Mouse (Mus musculus): ENCODE results near the gene Psmc4. TPM values are rescaled to one million over a fixed set of nuclear protein-coding genes. Genes with fewer than 3 reads are reported as not detected.

Gene Psmc4
- polyA plus RNA-seq (2015; fragmentation: Nextera tagmentation; extraction: Ambion mirVana), result 232 and 244 TPM in 2 replicates

DNA sequence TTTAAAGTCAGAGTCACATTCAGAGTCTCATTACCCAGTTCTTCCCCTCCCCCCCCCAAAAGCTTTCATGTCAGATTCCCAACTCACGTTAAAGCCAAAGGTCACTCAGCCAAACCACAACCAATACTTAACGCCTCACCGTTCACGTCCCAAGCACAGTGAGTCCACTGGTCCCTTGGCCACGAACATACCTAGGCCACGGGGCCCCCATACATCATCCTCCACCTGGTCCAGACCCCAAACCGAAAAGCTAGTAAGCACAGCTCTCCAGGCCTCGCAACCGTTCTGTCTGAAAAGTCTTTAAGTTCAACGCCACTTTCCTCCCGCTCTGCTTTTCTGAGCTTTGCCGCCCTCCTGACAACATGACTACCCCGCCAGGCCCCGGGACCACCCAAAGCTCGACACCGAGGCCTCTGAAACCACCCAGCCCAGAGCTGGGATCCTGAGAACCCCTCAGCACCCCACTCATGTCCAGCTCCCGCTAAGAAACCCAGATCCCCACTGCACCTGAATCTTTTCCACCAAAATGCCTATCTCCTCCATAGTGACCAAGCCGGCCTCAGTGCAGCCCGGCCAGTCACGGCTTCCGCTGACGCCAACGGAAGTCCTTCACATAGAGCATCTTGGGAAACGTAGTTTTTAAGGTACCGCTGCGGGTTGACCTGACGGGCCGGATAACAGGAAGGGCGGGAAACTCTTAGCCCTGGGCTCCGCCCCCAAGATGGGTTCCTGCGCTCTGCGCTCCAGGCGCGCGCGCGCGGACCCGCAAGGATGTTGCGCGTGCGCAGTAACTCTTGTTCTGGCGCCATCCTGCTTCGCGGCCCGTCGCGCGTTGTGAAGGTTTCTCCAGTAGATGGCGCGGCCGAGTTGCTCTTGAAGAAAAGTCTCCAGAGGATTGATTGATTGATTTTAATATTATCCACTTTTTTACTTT, at the start of gene Psmc4:
TSS of gene Psmc4 (minus strand) at position 626 of the 934 bp plus-strand sequence.
- H3K4me1 ChIP-seq, result peaks cover 13% of the 10 kb centered on the region
- ATAC-seq (ENCODE audit: extremely low read depth, insufficient number of reproducible peaks, low FRiP score, low TSS enrichment), result peak; percentile 98
- H3K9me3 ChIP-seq, result no peaks in the 10 kb centered on the region
- H3K4me2 ChIP-seq, result peak within 1 kb of the TSS; percentile 71
- peak within 1 kb of the TSS; percentile 91 for H3K9ac ChIP-seq
- peak within 1 kb of the TSS; percentile 73 for H3K4me3 ChIP-seq
- under 1% methylated on average over 52 of the region's 52 CpGs for WGBS
- no peak within 1 kb of the TSS; the same call in 1 of the 2 replicates for H3K27ac ChIP-seq (replicated peaks)
- H3K27me3 ChIP-seq (replicated peaks), result 0 out of 2 replicates have a peak, but pooled peaks cover 7% of the 10 kb centered on the region
- H3K36me3 ChIP-seq, result peaks cover 42% of the 10 kb centered on the region

DNA sequence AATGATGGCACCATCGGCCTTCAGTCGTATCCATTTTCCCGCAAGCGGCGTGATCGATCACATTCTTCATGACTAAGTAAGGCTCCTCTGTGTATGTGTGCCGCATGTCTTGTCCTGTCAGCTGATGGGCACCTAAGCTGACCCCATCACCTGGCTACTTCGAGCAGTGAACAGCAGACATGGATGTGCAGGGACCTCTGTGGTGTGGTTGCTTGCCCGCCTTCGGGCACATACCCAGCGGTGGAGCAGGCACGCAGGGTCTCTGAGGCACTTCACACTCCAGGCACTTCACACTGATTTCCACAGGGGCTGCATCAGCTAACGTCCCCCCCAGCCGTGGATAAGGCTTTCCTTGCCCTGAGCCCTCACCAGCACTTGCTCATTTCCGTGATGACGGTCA, 49.2 kb upstream of the Psmc4 start:
- no peak overlapping the region for H3K4me3 ChIP-seq
- no peak for ATAC-seq (ENCODE audit: extremely low read depth, insufficient number of reproducible peaks, low FRiP score, low TSS enrichment)
- H3K4me2 ChIP-seq, result no peak overlapping the region
- H3K27ac ChIP-seq (replicated peaks), result no peak overlapping the region
- H3K27me3 ChIP-seq (replicated peaks), result peaks cover 18% of the 10 kb centered on the region
- whole genome bisulfite sequencing, result 87% methylated on average over 16 of the region's 16 CpGs
- H3K4me1 ChIP-seq, result no peaks in the 10 kb centered on the region
- no peak overlapping the region for H3K9ac ChIP-seq
- H3K36me3 ChIP-seq, result no peaks in the 10 kb centered on the region
- peaks cover 15% of the 10 kb centered on the region for H3K9me3 ChIP-seq

DNA sequence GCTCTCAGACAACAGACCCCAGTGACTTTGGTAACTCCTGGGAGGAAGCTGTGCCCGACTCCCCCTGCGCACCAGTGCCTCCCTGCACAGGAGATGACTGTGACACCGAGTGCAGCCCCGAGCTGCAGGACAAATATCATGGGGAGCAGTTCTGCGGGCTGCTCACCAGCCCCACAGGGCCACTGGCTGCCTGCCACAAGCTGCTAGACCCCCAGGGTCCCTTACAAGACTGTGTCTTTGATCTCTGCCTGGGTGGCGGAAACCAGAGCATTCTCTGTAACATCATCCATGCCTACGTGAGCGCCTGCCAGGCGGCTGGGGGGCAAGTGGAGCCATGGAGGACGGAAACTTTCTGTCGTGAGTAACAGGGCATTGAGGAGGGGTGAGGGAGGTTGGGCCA, 43.6 kb upstream of the Psmc4 start:
- no peak overlapping the region for H3K4me3 ChIP-seq
- WGBS, result 31% methylated on average over 11 of the region's 11 CpGs
- H3K9ac ChIP-seq, result no peak overlapping the region
- H3K4me1 ChIP-seq, result no peaks in the 10 kb centered on the region
- no peaks in the 10 kb centered on the region; the same call in 1 of the 2 replicates for H3K27me3 ChIP-seq (replicated peaks)
- H3K27ac ChIP-seq (replicated peaks), result no peak overlapping the region
- no peaks in the 10 kb centered on the region for H3K36me3 ChIP-seq
- 0 out of 2 replicates have a peak, but pooled peaks cover 1% of the 10 kb centered on the region for H3K9me3 ChIP-seq
- no peak for ATAC-seq (ENCODE audit: extremely low read depth, insufficient number of reproducible peaks, low FRiP score, low TSS enrichment)
- H3K4me2 ChIP-seq, result no peak overlapping the region

DNA sequence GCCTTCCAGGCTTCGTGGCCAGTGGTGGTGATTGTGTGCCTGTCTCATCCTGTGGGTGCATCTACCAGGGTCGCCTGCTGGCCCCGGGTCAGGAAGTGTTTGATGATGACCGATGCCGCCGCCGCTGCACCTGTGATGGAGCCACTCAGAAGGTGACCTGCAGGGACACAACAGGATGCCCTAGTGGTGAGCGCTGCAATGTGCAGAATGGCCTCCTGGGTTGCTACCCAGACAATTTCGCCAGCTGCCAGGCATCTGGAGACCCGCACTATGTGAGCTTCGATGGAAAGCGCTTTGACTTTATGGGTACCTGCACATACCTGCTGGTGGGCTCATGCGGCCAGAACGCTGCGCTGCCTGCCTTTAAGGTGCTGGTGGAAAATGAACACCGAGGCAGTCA, 36.3 kb upstream of the Psmc4 start:
- ATAC-seq (ENCODE audit: extremely low read depth, insufficient number of reproducible peaks, low FRiP score, low TSS enrichment), result no peak
- WGBS, result 68% methylated on average over 16 of the region's 16 CpGs
- no peak overlapping the region for H3K4me3 ChIP-seq
- H3K27me3 ChIP-seq (replicated peaks), result peaks cover 10% of the 10 kb centered on the region
- no peak overlapping the region for H3K4me2 ChIP-seq
- H3K4me1 ChIP-seq, result no peaks in the 10 kb centered on the region
- no peaks in the 10 kb centered on the region for H3K9me3 ChIP-seq
- no peak overlapping the region for H3K27ac ChIP-seq (replicated peaks)
- H3K36me3 ChIP-seq, result no peaks in the 10 kb centered on the region
- no peak overlapping the region for H3K9ac ChIP-seq

DNA sequence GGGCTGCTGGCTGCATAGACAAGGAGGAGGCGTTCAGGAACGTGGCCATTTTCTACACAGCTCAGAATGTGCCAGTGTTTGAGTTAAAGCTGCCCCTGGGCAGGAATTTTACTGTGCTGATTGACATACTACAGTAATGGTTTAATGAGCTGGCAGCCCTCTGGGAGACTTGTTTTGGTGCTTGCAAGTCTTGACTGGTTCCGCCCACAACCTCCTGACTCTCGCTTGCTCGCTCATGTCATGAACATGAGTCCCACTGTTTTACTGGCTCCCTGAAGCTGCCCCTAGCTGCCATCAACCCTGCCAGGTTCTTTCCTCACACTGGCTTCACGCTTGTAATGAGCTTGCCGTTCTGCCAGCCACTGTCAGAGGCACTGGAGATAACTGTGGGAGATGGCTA, 34.3 kb upstream of the Psmc4 start:
- Histone ChIP-seq H3K36me3 (no peaks in the 10 kb centered on the region), H3K27me3 (replicated peaks) (peaks cover 10% of the 10 kb centered on the region), H3K27ac (replicated peaks) (no peak overlapping the region), H3K4me2 (no peak overlapping the region), H3K4me3 (no peak overlapping the region), H3K9me3 (no peaks in the 10 kb centered on the region), H3K9ac (no peak overlapping the region), H3K4me1 (no peaks in the 10 kb centered on the region)
- WGBS, result 60% methylated on average over 7 of the region's 7 CpGs
- ATAC-seq (ENCODE audit: extremely low read depth, insufficient number of reproducible peaks, low FRiP score, low TSS enrichment), result no peak

DNA sequence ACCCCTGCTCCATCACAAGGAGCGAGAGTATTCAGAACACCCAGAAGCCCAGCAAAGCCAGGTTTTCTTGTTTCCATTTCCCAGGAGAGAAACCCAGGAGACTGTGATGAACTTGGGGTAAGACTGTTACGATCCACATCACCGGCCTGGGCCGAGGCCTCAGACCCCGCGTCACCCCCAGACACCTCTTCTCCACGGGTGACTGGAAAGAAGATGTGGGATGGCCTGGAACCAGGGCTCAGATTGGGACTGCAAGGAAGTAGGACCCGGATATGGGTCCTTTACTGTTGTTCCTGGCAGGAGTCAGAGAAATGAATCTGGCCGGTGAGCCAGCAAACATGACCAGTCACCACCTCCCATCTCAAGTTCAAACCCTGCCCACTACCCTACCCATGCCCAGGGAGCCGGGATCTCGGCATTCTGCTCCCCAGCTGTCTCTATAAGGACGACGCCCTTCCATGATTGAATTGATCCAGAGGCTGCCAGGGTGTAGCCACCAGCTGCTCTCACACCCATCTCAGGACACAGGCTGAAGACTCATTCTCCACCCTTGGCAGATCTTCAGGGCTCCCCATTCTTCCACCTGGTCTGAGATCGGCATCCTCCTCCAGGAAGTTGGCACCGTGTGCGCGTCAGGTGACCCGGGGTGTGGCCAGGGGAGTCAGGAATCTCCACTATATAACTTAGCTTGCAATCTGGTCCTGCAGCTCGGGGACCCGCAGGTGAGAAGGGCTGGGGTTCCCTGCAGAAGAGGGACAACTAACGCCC, 20.8 kb upstream of the Psmc4 start, which contains the start of gene Fcgbp:
TSS of gene Fcgbp (plus strand) at position 706 of the 768 bp plus-strand sequence.
- no peak within 1 kb of the TSS for H3K4me2 ChIP-seq
- 77% methylated on average over 21 of the region's 21 CpGs for WGBS
- H3K9me3 ChIP-seq, result no peaks in the 10 kb centered on the region
- H3K36me3 ChIP-seq, result no peaks in the 10 kb centered on the region
- H3K9ac ChIP-seq, result no peak within 1 kb of the TSS
- H3K27me3 ChIP-seq (replicated peaks), result no peaks in the 10 kb centered on the region; the same call in 1 of the 2 replicates
- ATAC-seq (ENCODE audit: extremely low read depth, insufficient number of reproducible peaks, low FRiP score, low TSS enrichment), result no peak
- no peak within 1 kb of the TSS for H3K27ac ChIP-seq (replicated peaks)
- no peak within 1 kb of the TSS for H3K4me3 ChIP-seq
- no peaks in the 10 kb centered on the region for H3K4me1 ChIP-seq

DNA sequence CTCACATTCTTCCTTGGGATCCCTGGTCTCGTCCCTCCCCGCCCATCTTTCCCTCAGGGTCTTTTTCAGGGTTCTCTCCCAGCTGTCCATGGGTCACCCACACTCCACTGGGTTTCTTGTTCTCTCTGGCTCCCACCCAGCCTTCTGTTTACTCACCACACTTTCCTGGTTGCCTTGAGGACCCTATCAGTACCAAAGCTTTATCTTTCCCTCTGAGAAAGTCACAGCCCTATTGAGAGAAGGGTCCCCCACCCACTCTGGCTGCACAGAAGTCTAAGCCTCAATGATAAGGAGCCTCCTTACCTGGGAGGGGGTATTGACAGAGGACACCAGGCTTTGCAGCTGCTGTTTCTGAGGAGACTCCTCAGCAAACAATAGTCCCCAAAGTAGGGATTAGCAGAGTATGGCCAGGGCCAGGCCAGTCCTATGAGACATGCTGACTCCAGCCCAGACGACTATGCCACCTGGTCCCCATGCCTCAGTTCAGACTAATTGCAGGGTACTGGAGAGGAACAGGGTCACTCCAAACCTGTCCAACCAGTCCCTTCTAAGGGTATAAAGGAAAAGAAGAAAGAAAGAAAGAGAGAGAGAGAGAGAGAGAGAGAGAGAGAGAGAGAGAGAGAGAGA, 19.8 kb upstream of the Psmc4 start:
- Histone ChIP-seq H3K4me2 (no peak overlapping the region), H3K4me1 (no peaks in the 10 kb centered on the region), H3K4me3 (no peak overlapping the region), H3K27me3 (replicated peaks) (no peaks in the 10 kb centered on the region; the same call in 1 of the 2 replicates), H3K9me3 (no peaks in the 10 kb centered on the region), H3K27ac (replicated peaks) (no peak overlapping the region), H3K9ac (no peak overlapping the region), H3K36me3 (no peaks in the 10 kb centered on the region)
- WGBS, result 39% methylated on average over 3 of the region's 3 CpGs
- ATAC-seq (ENCODE audit: extremely low read depth, insufficient number of reproducible peaks, low FRiP score, low TSS enrichment), result no peak

DNA sequence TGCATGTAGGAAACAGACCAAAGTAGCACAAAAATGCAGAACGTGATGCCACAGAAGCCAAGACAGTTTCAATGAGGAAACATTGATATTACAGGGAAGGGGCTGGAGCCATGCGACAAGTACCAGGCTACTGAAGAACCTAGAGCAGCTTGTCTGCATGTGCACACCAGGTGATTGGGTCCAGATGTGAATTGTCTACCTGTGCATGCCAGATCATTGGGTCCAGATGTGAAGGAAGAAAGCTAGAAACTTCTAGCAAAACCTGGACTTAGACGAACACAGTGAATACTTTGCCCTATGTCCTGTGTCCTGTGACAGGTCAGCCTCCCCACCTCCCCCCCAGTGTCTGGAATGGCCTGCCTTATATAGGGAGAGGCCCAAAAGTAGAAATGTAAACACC, 18.8 kb upstream of the Psmc4 start:
- no peaks in the 10 kb centered on the region for H3K4me1 ChIP-seq
- 73% methylated on average over 3 of the region's 3 CpGs for WGBS
- H3K9me3 ChIP-seq, result no peaks in the 10 kb centered on the region
- H3K4me3 ChIP-seq, result no peak overlapping the region
- no peaks in the 10 kb centered on the region for H3K36me3 ChIP-seq
- H3K4me2 ChIP-seq, result no peak overlapping the region
- H3K9ac ChIP-seq, result no peak overlapping the region
- H3K27me3 ChIP-seq (replicated peaks), result no peaks in the 10 kb centered on the region; the same call in 1 of the 2 replicates
- H3K27ac ChIP-seq (replicated peaks), result no peak overlapping the region
- ATAC-seq (ENCODE audit: extremely low read depth, insufficient number of reproducible peaks, low FRiP score, low TSS enrichment), result no peak

DNA sequence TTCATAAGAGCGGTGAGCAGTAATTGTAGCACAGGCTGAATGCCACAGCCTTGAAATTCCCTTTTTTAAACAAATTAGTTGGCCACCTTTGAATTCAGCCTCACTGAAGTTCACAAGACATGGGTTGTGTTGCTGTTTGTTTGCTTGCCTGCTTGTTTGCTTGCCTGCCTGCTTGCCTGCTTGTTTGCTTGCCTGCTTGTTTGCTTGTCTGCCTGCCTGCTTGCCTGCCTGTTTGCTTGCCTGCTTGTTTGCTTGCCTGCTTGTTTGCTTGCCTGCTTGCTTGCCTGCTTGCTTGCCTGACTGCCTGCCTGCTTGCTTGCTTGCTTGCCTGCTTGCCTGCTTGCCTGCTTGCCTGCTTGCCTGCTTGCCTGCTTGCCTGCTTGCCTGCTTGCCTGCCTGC, 10.1 kb upstream of the Psmc4 start:
- Histone ChIP-seq H3K9ac (no peak overlapping the region), H3K27me3 (replicated peaks) (peaks cover 4% of the 10 kb centered on the region; the same call in 1 of the 2 replicates), H3K4me2 (no peak overlapping the region), H3K4me1 (no peaks in the 10 kb centered on the region), H3K4me3 (no peak overlapping the region), H3K9me3 (no peaks in the 10 kb centered on the region), H3K36me3 (no peaks in the 10 kb centered on the region), H3K27ac (replicated peaks) (no peak overlapping the region)
- no peak for ATAC-seq (ENCODE audit: extremely low read depth, insufficient number of reproducible peaks, low FRiP score, low TSS enrichment)
- WGBS, result 89% methylated on average over 1 of the region's 1 CpGs

DNA sequence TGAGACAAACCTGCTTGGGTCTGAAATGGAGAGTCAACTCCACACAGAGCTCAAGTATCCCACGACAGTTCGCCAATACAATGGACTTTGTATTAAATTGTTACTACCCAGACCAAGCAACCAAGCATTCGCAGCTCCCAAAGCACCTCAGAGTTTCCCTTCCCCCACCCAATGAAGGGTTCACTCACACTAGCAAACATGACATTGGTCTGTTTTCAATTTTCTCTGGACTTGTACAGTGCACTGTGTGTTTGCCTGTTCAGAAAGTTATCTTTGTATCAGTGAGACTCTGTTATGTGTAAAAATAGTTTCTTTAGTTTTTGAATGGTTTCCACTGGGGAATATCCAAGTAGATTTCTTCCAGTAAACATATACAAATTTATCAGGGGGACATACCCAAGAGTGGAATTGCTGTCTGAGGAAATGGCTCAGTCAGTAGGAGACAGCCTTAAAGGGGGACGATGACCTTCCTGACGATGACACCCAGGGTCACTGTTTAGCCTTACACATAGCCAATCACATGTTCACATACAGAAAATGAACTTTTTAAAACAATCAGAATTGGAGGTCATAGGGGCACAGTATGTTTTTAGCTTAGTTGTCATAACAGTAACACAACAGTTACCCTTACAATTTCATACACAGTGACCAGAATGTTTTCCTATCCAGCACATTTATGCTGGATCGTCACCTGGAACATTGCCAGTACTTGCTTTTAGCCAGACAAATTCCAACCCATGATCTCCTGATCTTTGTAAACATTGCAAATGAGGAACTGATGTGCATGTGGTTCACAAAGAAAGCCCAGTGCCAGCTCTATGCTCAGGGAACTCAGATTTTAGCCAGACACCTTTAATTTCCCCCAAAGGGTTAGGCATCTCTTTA, 3.4 kb upstream of the Psmc4 start:
- Histone ChIP-seq H3K4me3 (no peak overlapping the region), H3K4me2 (no peak overlapping the region), H3K36me3 (peaks cover 7% of the 10 kb centered on the region), H3K27me3 (replicated peaks) (peaks cover 7% of the 10 kb centered on the region; the same call in 1 of the 2 replicates), H3K27ac (replicated peaks) (no peak overlapping the region), H3K9me3 (no peaks in the 10 kb centered on the region), H3K4me1 (peaks cover 13% of the 10 kb centered on the region), H3K9ac (no peak overlapping the region)
- 75% methylated on average over 6 of the region's 6 CpGs for WGBS
- ATAC-seq (ENCODE audit: extremely low read depth, insufficient number of reproducible peaks, low FRiP score, low TSS enrichment), result no peak
